Mouse (Mus musculus): ENCODE data around the gene Cemip2.

The Cemip2 gene

GRCm38 (mm10) chr19:21868471-21868870 lies 90.3 kb downstream of the Cemip2 start:
- DNase-seq = no peak

GRCm38 (mm10) chr19:21882110-21882940 lies 104.2 kb downstream of the Cemip2 start:
- DNase-seq = no peak

- no peak for DNase-seq
These were observed 104.9 kb downstream of the Cemip2 start for GRCm38 (mm10) chr19:21883053-21883452.

GRCm38 (mm10) chr19:21883922-21884321 lies 105.8 kb downstream of the Cemip2 start:
- DNase-seq = no peak

GRCm38 (mm10) chr19:21884385-21884784 lies 106.2 kb downstream of the Cemip2 start:
- no peak for DNase-seq

- no peak for DNase-seq
These were observed 108.1 kb downstream of the Cemip2 start for GRCm38 (mm10) chr19:21886166-21886657.

- DNase-seq = no peak
These were observed 112.6 kb downstream of the Cemip2 start for GRCm38 (mm10) chr19:21890699-21891098.

GRCm38 (mm10) chr19:21894792-21895191 lies 116.7 kb downstream of the Cemip2 start:
- no peak for DNase-seq

- no peak for DNase-seq
These were observed 117.4 kb downstream of the Cemip2 start for GRCm38 (mm10) chr19:21895540-21895939.

- no peak for DNase-seq
These were observed 119.1 kb downstream of the Cemip2 start for GRCm38 (mm10) chr19:21897122-21897827.

- no peak for DNase-seq
These were observed 120.1 kb downstream of the Cemip2 start for GRCm38 (mm10) chr19:21898015-21898939.

Measured in right cerebral cortex, postnatal 25 days (tissue).